Mouse (Mus musculus) embryonic facial prominence, embryonic 14.5 days (tissue): ENCODE measurements around the gene Nol11. TPM values are rescaled to one million over a fixed set of nuclear protein-coding genes. Genes with fewer than 3 reads are reported as not detected.
"Not testable (repeated sequence)": the region's sequence is repeated elsewhere in the genome, so short reads cannot be mapped to it uniquely, and the experiment has no call there.

Source experiments
- ATAC-seq: fragments of 200-750 bp; cut with Nextera tagmentation; 2 replicates; pipeline ENCODE4 v1.8.0; 2017; ENCODE audit warnings: low read depth, moderate number of reproducible peaks, moderate TSS enrichment
- DNase-seq: peaks from one replicate; pipeline ENCODE4 v3.0.0-alpha.2; 2015; ENCODE audit warnings: low spot score
- H3K27ac ChIP-seq: fragments of 300-500 bp; sonication (generic); replicated peaks from 2 replicates; pipeline ENCODE4 v1.5.1; 2014; ENCODE audit warnings: low read depth, mild to moderate bottlenecking, low read length, moderate library complexity
- H3K27me3 ChIP-seq: fragments of 300-500 bp; sonication (generic); replicated peaks from 2 replicates; pipeline ENCODE4 v1.6.1; 2014; ENCODE audit warnings: low read length; ENCODE audit not compliant: control insufficient read depth, insufficient read depth
- H3K36me3 ChIP-seq: fragments of 300-500 bp; sonication (generic); 2 replicates; pipeline ENCODE4 v1.6.1; 2014; ENCODE audit warnings: low read length, mixed read lengths; ENCODE audit not compliant: control insufficient read depth, insufficient read depth
- H3K4me1 ChIP-seq: fragments of 300-500 bp; sonication (generic); 2 replicates; pipeline ENCODE4 v1.6.1; 2014; ENCODE audit warnings: antibody characterized with exemption, low read length; ENCODE audit not compliant: control insufficient read depth, insufficient read depth
- H3K4me2 ChIP-seq: fragments of 300-500 bp; sonication (generic); 2 replicates; pipeline ENCODE4 v1.6.1; 2014; ENCODE audit warnings: low read depth, mild to moderate bottlenecking, low read length, moderate library complexity, mixed read lengths
- H3K4me3 ChIP-seq: fragments of 300-500 bp; sonication (generic); 2 replicates; pipeline ENCODE4 v1.5.1; 2014; ENCODE audit warnings: low read depth, mild to moderate bottlenecking, low read length
- H3K9ac ChIP-seq: fragments of 300-500 bp; sonication (generic); 2 replicates; pipeline ENCODE4 v1.6.1; 2014; ENCODE audit warnings: low read depth, mild to moderate bottlenecking, low read length, moderate library complexity, mixed read lengths
- H3K9me3 ChIP-seq: fragments of 300-500 bp; sonication (generic); 2 replicates; pipeline ENCODE4 v1.6.1; 2016; ENCODE audit warnings: low read length; ENCODE audit not compliant: control insufficient read depth
- WGBS: fragments of 180-500 bp; shearing (Covaris S2); extraction: QIAGEN DNeasy Blood & Tissue Kit; methylation state at CpG from one replicate; pipeline ENCODE4 v1.1.7; 2014; 5-methylcytosine and 5-hydroxymethylcytosine counted together
- polyA plus RNA-seq: library from polyadenylated mRNA; unstranded; fragments of >200 nt; fragmentation: Nextera tagmentation; extraction: Ambion mirVana; gene quantifications from 2 replicates; pipeline ENCODE4 v1.2.1, GENCODE M21; 2014

Nol11 gene
- polyA plus RNA-seq, 1 experiment from 2014 or later, result 37.4 TPM

GRCm38 (mm10) chr11:107130879-107131748 is 58.1 kb downstream of the Nol11 start:
- no peaks in the 10 kb centered on the region for H3K27me3 ChIP-seq
- H3K9ac ChIP-seq, result peak overlapping the region; percentile 98
- H3K9me3 ChIP-seq, result no peaks in the 10 kb centered on the region
- 0% methylated on average over 51 of the region's 65 CpGs for WGBS
- DNase-seq (peak; percentile 74), ATAC-seq (peak; percentile 74)
- no peaks in the 10 kb centered on the region for H3K36me3 ChIP-seq
- peak overlapping the region; percentile 87 for H3K4me3 ChIP-seq
- peaks cover 8% of the 10 kb centered on the region; the same call in 1 of the 2 replicates for H3K4me1 ChIP-seq
- H3K27ac ChIP-seq, result peak overlapping the region; percentile 97
- H3K4me2 ChIP-seq, result peak overlapping the region; percentile 93

GRCm38 (mm10) chr11:107130221-107130788 is 58.9 kb downstream of the Nol11 start:
- no peaks in the 10 kb centered on the region for H3K27me3 ChIP-seq
- H3K9ac ChIP-seq, result peak overlapping the region; percentile 98
- H3K4me1 ChIP-seq, result peaks cover 8% of the 10 kb centered on the region; the same call in 1 of the 2 replicates
- ATAC-seq, result no peak
- no peaks in the 10 kb centered on the region for H3K9me3 ChIP-seq
- no peaks in the 10 kb centered on the region for H3K36me3 ChIP-seq
- peak overlapping the region; percentile 87 for H3K4me3 ChIP-seq
- DNase-seq, result peak; percentile 27
- WGBS, result under 1% methylated on average over 18 of the region's 18 CpGs
- H3K4me2 ChIP-seq, result peak overlapping the region; percentile 93
- H3K27ac ChIP-seq, result peak overlapping the region; percentile 97

- H3K27me3 ChIP-seq, result no peaks in the 10 kb centered on the region
- peak overlapping the region; percentile 98 for H3K9ac ChIP-seq
- H3K27ac ChIP-seq, result no peak overlapping the region
- H3K4me2 ChIP-seq, result peak overlapping the region; percentile 93
- WGBS, result 15% methylated on average over 2 of the region's 2 CpGs
- no peak for ATAC-seq
- H3K4me3 ChIP-seq, result peak overlapping the region; percentile 87
- H3K36me3 ChIP-seq, result no peaks in the 10 kb centered on the region
- H3K9me3 ChIP-seq, result no peaks in the 10 kb centered on the region
- H3K4me1 ChIP-seq, result peaks cover 13% of the 10 kb centered on the region
- DNase-seq, result no peak
Measured at GRCm38 (mm10) chr11:107129641-107130040, 59.5 kb downstream of the Nol11 start.

GRCm38 (mm10) chr11:107126716-107127115 is 62.5 kb downstream of the Nol11 start:
- H3K27me3 ChIP-seq, H3K4me2 ChIP-seq, H3K27ac ChIP-seq, H3K36me3 ChIP-seq, ATAC-seq, H3K4me3 ChIP-seq, DNase-seq, H3K9ac ChIP-seq, H3K9me3 ChIP-seq: not testable (repeated sequence)
- 88% methylated on average over 1 of the region's 2 CpGs for WGBS
- H3K4me1 ChIP-seq, result peaks cover 20% of the 10 kb centered on the region

- 83% methylated on average over 4 of the region's 4 CpGs for WGBS
- no peaks in the 10 kb centered on the region for H3K27me3 ChIP-seq
- no peak for DNase-seq
- H3K4me2 ChIP-seq, result no peak overlapping the region
- no peaks in the 10 kb centered on the region for H3K36me3 ChIP-seq
- H3K4me1 ChIP-seq, result peaks cover 18% of the 10 kb centered on the region
- H3K9ac ChIP-seq, result 0 out of 2 replicates have a peak overlapping the region, but pooled peaks have one; percentile 5
- no peak overlapping the region for H3K27ac ChIP-seq
- no peaks in the 10 kb centered on the region for H3K9me3 ChIP-seq
- no peak overlapping the region for H3K4me3 ChIP-seq
- ATAC-seq, result no peak
Measured at GRCm38 (mm10) chr11:107125011-107125410, 64.2 kb downstream of the Nol11 start.

GRCm38 (mm10) chr11:107124327-107124731 is 64.9 kb downstream of the Nol11 start:
- H3K4me1 ChIP-seq, result peaks cover 12% of the 10 kb centered on the region
- H3K4me3 ChIP-seq, result no peak overlapping the region
- DNase-seq, result peak; percentile 43
- H3K27ac ChIP-seq, result no peak overlapping the region
- H3K9me3 ChIP-seq, result no peaks in the 10 kb centered on the region
- no peaks in the 10 kb centered on the region for H3K36me3 ChIP-seq
- peak overlapping the region; percentile 5; the same call in 1 of the 2 replicates for H3K4me2 ChIP-seq
- 26% methylated on average over 7 of the region's 7 CpGs for WGBS
- H3K9ac ChIP-seq, result no peak overlapping the region; the same call in 1 of the 2 replicates
- no peaks in the 10 kb centered on the region for H3K27me3 ChIP-seq
- ATAC-seq, result peak; percentile 50; the same call in 1 of the 2 replicates

- Histone ChIP-seq H3K36me3 (no peaks in the 10 kb centered on the region), H3K4me3 (no peak overlapping the region), H3K9ac (no peak overlapping the region), H3K9me3 (no peaks in the 10 kb centered on the region), H3K27ac (no peak overlapping the region), H3K27me3 (no peaks in the 10 kb centered on the region), H3K4me1 (peaks cover 18% of the 10 kb centered on the region), H3K4me2 (no peak overlapping the region)
- ATAC-seq (no peak), DNase-seq (no peak)
- WGBS, result 76% methylated on average over 12 of the region's 12 CpGs
Measured at GRCm38 (mm10) chr11:107117789-107118188, 71.4 kb downstream of the Nol11 start.
